Mouse (Mus musculus) CD4-positive, CD25-positive, alpha-beta regulatory T cell, adult 2 months (primary cell): Measurements from ENCODE around the gene Iba57.
A peak's percentile ranks its signal among the peaks of the same experiment; 100 is the strongest.

Source experiments
- DNase-seq: peaks from one replicate; pipeline ENCODE4 v3.0.0-alpha.2; 2012; ENCODE audit warnings: low read depth, low spot score

Iba57 gene

DNA sequence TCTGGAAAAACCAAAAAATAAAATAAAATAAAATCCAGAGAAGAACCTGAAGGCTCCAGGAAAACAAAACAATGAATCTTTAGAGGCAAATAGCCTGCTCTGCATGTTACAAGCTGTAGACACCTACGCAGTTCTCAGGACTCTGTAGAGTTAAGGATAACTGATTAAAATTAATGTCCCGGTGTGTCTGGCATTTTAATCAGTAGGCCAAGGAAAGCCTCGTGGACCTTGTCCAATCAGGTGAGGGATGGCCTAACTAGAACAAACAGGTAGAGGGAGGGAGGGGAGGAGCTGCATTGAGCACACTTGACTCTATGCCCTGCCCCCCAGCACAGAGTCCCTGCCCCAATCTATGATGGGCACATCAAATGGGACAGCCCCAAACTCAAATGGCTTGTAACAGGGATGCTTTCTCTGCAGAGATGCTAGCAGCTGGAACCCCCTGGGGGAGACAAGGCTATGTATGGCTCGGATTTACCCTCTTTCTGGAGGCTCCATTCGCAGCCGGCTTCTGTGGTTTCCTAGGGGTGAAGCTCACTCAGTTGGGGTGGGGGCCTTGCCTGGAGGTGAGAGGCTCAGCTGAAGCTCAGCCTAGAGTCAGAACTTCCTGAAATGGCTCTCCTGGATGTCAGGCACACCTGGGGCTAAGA is 10.8 kb upstream of the Iba57 start:
- no peak for DNase-seq

DNA sequence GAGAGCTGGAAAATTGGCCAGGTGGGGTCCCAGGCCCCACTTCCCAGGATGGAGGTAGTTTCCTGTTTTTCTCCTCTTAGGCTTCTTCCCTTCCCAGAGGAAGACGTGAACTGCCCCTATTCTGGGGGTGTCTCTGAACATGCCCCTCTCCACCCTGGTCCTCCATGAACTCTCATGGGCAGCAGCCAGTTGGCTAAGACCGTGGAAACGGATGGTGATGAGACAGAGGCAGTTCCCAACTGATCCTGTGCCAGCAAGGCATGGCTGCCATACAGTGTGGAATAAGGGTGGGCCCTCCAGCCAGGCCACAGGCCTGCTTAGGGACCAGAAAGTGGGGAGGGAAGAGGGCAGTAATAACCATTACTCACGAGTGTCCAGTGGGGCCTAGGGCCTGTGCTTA is 7.0 kb upstream of the Iba57 start:
- no peak for DNase-seq

DNA sequence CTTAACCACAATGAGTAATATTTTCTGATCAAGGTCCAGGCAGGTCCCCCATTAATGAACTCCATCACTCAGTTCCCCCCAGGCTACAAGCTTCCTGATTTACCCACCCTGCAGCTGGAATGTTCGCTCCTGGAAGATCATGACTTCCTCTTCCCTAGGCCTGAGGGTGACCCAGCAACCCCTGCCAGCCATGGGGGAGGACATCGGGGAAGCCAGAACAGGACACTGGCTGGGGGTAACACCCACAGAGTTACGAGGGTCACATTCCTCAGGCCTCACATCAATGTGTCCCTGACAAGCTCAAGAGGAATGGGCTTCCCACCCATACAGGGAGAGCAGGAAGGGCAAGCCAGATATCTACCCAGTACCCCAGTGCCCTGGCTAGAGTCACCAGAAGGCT is 6.3 kb upstream of the Iba57 start:
- no peak for DNase-seq

DNA sequence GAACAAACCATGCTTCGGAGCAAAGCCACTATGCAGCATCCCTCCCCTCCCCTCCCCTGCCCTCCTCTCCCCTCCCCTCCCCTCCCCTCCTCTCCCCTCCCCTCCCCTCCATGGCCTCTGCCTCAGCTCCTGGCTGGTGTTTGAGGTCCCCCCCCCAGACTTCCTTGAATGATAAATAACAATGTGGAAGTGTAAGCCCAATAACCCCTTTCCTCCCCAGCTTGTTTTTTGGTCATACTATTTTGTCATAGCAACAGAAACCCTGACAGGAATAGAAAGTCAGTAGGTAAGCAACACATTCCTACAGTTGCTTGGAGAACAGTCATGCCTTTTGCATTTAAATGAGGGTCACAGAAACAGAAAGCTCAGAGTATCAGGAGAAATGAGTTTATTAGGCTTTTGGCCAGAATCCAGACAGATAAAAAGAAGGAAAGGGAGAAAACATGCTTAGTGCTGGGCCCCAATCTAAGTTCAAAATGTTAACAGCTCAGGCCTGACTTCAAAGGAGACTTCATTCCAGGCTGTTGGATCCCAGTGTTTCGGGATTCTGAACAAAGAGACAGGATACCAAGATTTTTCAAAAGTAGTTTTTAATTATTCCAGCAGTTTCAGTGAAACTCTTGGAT is 2.2 kb upstream of the Iba57 start:
- DNase-seq: no peak

DNA sequence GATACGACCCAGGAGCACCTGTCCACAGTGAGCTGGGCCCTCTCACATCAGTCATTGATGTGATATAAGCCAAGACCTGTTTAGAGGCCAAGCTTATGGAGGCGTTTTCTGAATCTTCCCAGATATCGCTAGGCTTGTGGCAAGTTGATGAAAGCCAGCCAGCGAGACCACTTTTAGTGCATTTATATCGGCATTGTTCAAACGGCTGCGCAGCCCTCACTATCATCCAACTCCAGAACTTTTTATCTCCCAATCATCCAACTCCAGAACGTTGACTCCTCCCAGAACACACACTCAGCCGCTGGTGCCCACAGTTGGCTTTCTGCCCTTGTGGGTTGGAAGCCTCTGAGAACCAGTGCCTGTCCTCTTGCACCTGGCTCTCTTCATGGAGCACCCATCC is 845 bp upstream of the Iba57 start:
- DNase-seq: peak; percentile 12

DNA sequence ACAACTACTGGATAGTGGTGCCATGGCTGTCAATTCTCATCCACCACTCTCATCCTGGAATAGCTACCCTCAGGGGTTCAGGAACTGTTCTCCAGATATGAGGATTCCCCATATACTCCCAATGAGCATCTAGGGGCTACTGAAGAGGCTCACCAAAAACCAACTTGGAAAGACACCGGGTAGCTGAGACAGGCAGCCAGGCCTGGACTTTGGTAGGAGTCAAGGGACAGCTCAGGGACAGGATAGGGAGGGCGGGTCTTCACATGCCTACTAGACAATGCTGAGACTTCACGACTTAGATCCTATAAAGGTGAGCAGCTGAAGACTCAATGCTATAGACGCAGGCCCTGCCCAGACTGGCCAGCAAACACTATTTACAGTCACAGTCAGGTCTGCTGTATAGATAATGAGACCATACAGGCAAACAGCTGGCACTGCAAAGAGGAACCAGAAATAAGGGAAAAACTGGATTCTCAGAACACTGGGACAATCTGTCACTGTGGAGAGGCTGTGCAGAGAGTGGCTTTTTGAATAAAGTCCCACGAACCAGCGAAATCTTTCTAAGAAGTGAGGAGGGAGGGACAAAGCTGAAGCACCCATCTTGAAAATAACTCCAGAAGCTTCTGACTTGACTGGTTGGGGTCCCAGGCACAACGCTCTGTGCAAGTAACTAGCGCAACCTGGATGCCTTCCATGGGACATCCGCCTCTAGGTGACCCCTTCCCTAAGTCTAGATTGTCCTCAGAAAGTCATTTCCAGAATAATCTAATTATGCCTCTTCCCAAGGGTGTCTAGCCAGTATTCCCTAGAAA is 890 bp downstream of the Iba57 start:
- DNase-seq: peak; percentile 23

DNA sequence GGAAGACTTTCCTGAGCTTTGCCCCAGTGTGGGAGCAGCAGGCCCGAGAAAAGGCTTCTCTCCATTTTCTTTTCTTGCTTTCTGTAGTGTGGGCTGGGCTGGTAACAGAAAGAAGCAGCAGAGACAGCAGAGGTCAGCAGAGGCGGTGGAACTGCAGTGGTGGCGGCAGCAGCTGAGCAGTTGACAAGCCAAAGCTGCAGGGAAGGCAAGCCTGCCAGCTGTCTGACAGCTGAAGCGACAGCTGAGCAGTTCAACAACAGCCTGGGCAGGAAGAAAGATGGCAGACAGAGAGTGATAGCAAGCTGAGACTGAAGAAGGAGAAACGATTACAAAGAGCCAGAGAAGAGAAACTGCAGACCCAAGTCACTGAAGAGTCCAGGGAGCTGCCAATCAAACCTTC is 2.1 kb downstream of the Iba57 start:
- DNase-seq: no peak

DNA sequence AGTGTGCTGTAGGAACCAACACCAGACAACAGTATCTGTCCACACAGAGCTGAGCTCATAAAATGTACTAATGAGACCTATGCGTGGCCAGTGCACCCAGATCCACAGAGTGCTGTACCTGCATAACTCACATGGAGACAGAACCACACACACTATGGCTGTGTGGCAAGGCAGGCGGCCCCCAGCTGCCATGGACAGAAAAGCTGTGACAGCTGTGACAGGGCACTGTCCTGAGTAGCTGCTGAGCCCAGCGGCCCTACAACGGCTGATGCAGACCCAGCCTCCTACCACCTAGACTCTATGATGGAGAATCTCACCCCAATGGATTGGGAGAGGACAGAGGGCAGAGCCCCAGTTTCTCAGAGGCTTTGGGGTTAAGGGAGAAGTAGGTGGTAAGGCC is 4.0 kb downstream of the Iba57 start:
- no peak for DNase-seq

DNA sequence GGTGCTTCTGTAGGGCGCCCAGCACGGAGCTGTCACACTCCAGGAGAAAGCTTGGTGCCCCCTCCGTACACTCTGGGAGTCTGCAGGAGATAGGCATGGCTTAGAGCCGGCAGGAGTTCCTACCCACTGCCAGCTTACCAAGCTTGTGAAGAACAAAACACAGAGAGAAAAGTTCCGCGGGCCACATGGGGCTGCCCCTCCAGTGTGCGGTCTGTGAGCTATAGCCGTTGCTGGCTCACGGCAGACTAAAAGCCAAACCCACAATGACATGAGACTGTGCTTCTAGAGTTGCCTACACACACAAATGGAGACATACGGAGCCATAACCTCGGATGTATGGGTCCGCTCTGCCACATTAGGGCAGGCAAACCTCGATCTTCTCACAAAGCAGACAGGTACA is 4.4 kb downstream of the Iba57 start:
- DNase-seq: no peak

DNA sequence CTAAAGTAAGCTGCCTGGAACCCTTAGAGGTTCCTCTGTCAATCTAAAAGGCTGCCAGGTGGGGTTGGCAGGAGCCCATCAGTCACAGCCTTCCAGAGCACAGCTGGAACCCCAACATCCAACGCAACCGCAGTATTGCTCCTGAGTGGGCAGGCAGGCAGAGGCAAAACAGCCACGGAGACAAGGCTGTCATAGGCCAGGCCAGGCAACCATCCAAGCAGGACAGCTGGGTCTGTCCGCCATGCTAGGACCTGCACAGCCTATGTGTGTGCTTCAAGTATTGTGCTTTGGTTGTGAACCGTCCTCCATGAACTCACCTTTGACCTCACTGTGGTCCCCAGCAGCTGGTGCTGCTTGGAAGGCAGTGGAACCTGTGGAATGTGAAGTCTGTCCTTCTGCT is 7.6 kb downstream of the Iba57 start:
- no peak for DNase-seq

DNA sequence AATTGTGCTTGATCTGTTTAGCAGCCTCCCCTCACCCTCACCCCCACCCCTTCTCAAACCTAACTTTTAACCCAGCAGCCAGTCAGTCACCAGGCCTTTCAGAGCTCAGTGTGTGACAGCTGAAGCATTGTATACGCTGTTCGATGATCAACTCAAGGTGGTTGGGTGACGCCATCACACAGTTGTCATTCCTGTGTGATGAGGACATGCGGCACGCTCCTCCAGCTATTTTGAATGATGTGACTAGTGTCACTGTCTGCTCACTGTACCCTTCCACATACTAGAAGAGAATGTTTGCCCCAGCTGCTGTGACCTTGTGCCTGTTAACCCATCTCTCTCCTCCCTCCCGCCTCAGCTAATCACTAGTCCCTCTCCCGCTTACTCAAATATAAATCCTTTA is 9.3 kb downstream of the Iba57 start:
- no peak for DNase-seq

DNA sequence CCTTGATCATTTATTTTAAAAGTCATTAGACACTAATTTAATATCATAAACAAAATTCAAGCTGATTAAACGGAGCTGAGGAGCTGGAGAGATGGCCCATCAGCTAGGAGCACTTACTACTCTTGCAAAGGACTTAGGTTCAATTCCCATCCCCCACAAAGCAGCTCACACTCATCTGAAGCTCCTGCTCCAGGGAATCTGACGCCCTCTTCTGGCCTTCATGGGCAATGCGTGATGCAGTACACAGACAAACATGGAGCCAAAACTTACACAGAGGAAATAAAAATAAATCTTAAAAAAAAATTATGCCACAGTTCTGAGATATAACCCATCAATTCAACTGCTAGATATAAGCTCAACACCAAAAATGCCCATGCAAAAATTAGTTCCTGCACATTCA is 11.8 kb downstream of the Iba57 start:
- DNase-seq: peak; percentile 48

DNA sequence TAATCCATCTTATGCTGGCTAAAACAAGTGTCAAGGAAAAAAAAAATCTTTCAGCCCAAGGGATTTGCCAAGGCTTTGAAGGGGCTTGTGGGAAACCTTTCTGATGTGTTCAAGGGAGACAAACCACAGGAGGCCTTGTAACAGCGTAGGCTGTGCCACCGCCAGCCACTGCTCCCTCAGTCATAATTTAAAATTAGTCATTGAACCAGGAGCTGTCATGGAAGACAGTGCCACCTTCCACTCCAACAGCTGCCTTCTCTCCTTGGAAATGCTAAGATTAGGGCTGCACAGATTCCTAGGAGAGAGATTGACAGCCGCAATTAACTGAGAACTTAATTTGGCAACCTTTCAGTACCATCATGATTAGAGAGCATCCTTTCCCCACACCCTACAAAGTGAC is 14.2 kb downstream of the Iba57 start:
- DNase-seq: no peak

DNA sequence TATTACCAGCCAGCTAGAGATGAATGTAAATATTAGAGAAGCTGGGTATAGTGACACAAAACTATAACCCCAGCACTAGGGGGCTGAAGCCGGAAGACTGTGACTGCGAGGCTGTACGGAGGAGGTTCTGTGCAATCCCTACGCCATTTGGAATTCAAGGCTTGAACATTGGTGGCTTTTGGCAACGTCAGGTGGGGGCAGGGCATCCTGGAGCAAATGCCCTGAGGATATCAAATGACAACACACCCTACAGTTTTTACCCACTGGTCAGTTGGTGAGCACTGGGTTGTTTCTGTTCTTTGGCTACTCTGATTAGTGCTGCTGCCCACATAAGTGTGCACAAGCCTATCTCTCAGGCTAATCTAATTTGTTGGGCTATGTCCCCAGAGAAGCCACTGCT is 20.6 kb downstream of the Iba57 start:
- DNase-seq: no peak

DNA sequence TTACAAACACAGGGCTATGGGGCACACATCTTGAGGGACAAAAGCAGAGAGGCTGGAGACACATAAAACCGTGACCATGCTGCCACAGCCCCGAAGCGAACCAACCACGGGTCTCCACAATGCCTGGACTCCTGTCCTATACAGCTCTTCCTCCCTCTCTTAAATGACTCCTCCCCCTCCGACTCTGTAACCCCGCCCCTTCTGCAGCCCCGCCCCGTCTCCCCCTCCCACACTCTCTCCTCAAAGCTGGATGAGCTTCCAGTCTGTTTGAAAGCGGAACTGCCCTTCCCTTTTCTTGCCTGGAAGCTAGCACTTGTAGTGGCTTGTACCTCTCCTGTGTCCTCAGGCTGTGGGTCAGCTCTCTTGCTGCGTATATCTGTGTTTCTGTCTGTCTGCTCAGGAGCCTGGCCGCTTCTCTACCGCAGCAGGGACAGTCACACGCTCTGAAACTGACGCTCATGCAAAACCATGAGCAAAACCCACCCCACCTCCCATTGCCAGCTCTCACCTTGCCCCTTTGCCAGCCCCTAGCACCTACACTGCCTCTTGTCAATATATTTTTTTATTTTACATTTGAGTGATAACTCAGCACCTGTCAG is 21.7 kb downstream of the Iba57 start:
- DNase-seq: no peak

DNA sequence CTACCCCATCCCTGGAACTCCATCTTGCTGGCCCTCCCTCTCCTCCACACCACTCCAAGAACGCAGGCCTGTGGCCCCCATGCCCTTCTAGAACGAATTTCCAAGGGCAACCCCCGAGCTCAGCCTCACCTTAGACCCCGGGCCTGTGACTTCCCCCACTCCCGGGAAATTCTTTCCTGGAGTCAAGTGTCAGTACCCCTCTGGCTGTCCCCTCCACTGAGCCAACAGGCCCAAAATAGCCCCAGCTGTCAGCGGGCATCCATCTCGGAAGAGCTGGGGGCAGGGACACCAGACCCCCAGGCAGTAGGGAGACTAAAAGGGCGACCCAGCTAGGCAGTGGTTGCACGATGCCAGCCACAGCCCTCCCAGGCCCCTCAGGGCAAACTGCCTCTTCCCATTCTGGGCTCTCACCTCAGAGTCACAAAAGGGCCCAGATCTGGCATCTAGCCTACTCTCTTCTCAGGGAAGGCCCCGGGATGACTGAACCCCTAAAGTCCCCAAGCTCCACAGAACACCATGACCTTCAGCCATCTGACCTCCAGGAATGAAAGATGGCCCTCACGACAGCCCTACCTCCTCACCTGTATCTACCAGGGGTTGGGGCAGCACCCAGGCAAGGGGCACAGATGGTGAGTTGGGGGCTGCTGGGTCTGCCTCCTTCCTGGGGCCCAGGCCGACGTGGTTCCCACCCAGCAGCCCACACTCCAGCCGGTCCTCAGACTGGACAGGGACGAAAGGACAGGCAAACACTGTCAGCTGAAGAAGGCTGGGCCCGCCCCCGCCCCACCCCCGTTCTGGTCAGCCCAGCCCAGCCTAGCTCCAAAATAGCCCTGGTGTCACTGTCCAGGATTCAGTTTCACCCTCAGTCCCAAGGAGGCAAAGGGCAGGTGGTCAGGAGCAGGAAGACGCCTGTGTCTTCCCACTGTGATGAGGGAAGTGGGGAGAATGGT is 24.7 kb downstream of the Iba57 start:
- DNase-seq: no peak

DNA sequence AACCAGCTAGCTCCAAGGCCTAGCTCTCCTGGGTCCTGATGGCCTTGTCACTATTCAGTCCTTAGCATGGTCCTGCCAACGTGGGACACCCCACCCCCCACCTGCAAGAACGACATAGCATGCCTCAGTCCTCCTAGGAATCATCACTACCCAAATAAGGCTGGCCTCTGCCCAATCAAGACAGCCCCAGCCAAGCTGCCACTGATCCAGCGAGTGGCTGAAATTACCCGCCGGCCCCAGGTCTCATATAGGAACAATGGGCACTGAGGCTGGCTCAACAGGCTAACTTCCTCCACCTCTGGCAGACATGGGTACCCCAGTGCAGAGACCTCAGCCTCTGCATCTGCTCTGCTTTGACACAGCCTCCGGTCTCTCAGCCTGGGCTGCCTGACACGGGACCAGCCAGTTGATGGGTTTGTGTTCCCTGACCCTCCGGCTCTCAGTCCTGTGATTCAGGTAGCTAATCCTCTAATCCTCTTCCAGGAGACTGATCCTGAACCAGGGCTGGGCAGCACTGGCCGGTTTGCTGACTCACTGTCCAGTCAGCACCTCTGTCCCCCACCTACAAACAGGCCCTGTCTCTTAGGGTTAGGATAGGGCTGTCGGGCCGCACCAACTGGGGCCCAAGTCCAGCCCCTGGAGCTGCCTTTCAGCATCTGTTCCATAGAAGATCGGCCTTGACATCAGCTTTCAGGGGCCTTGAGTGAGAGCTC is 26.4 kb downstream of the Iba57 start:
- DNase-seq: no peak

DNA sequence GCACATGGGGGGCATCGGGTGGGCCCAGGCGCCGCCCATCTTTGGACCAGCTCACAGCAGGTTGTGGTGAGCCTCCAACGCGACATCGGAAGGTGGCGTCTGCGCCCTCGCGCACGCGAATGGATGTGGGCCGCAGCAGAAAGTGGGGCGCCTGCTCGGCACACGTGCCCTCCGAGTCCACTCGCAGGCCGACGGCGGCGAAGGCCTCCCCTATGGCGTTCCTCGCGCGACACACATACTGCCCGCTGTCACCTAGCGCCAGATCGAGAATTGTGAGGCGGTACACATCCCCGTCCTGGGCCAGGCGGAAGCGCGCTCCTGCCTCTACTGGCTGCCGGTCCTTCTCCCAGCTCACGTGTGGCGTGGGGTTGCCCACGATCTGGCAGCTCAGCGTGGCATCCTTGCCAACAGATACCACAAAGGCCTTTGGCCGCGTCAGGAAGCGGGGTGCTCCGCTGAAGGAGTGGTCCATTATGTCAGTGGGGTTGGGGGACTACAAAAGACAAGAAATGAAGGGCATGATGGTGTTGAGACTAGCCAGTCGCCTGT is 27.6 kb downstream of the Iba57 start, which contains the start of gene Obscn:
Gene Obscn, minus strand, starts transcription at position 499 of the 549 bp plus-strand sequence.
- DNase-seq: no peak

DNA sequence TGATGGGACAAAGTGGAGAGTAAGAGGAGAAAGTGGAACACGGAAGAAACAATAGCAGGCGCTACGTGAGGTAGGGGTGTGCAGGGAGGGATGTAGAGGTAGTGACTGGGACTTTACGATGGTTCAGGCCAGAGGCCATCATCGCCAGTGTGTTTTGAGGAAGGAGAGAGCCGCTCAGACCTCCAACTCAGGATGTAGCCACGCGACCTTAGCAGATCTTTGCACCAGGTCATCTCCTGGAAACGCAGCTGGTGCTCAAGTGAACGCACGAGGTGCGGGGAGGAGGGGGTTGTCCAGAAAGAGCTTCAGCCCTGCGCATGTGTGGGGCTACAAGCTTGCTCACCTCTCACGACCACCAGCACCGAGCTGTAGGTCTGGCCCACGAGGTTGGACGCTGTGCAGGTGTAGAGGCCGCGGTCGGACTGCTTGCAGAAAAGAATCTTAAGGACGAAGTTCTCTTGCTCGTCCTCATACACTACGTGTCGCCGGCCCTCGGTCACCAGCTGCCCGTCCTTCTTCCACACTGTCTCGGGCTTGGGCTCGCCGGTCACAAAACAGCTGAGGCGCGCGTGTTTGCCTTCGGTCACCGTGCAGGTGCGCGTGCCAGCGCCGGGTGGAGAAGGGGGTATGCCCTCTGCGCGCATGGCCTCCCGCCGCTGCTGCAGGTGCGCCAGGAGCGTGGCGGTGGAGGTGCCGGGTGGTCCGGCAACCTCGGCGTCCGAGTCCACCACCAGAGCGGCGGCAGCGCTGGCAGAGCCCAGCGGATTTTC is 28.3 kb downstream of the Iba57 start:
- DNase-seq: no peak
